Mouse (Mus musculus): ENCODE data around the gene Trip6. TPM values are rescaled to one million over a fixed set of nuclear protein-coding genes. Genes with fewer than 3 reads are reported as not detected.
A peak's percentile ranks its signal among the peaks of the same experiment; 100 is the strongest.

The Trip6 gene
- total and polyA plus RNA-seq, 3 experiments, result 0.86 to 3.9 (median 1.8) TPM

GRCm38 (mm10) chr5:137295712-137296111, 18.5 kb downstream of the Trip6 start:
- H3K9ac ChIP-seq (ENCODE audit: insufficient read depth, low read depth), result no peak overlapping the region
- H3K4me3 ChIP-seq (replicated peaks in 1 of 3; ENCODE audit: low read depth in 2 of 3, low read length in 2 of 3, poor library complexity in 1 of 3), result no peak overlapping the region
- H3K27me3 ChIP-seq (replicated peaks), result no peaks in the 10 kb centered on the region
- TF ChIP-seq NELFE (IDR thresholded peaks at IDR 0.05; ENCODE audit: low read depth, low read length) (no peak), ZMIZ1 (IDR thresholded peaks at IDR 0.05; ENCODE audit: low read depth, low read length) (no peak), TCF12 (IDR thresholded peaks at IDR 0.05; ENCODE audit: low read depth, low read length) (no peak), ETS1 (conservative IDR thresholded peaks at IDR 0.05; ENCODE audit: low read depth, low read length) (no peak), UBTF (IDR thresholded peaks at IDR 0.05; ENCODE audit: low read depth, low read length) (no peak), NRF1 (IDR thresholded peaks at IDR 0.05; ENCODE audit: low read depth, low read length) (no peak), MAFK (IDR thresholded peaks at IDR 0.05; ENCODE audit: insufficient replicate concordance, low read length) (no peak), JUND (conservative IDR thresholded peaks at IDR 0.05; ENCODE audit: low read depth, low read length) (no peak), KAT2A (IDR thresholded peaks at IDR 0.05; ENCODE audit: insufficient replicate concordance, low read length) (no peak), PAX5 (IDR thresholded peaks at IDR 0.05; ENCODE audit: low read length) (no peak), MYC (IDR thresholded peaks at IDR 0.05; ENCODE audit: low read depth, low read length) (no peak), ZNF384 (IDR thresholded peaks at IDR 0.05; ENCODE audit: low read depth, low read length) (no peak), CTCF (conservative IDR thresholded peaks at IDR 0.05 in 1 of 2, IDR thresholded peaks at IDR 0.05 in 1 of 2; ENCODE audit: low read depth in 2 of 2, low read length in 2 of 2) (no peak), RCOR1 (conservative IDR thresholded peaks at IDR 0.05; ENCODE audit: low read depth, low read length) (no peak), TBP (conservative IDR thresholded peaks at IDR 0.05; ENCODE audit: low read depth, low read length) (no peak), MEF2A (IDR thresholded peaks at IDR 0.05; ENCODE audit: borderline replicate concordance, low read depth, low read length) (no peak), MAX (IDR thresholded peaks at IDR 0.05; ENCODE audit: low read length) (no peak), BHLHE40 (IDR thresholded peaks at IDR 0.05; ENCODE audit: low read depth, low read length) (no peak), GABPA (IDR thresholded peaks at IDR 0.05; ENCODE audit: insufficient replicate concordance, low read depth, low read length) (no peak), CHD2 (IDR thresholded peaks at IDR 0.05; ENCODE audit: low read length) (no peak)
- in situ Hi-C loops (cut with MboI; ENCODE audit: low pct_ligation_motif_present, low pct_unique_long_range_greater_than_20kb, low sequenced_read_pairs) (no loop called here), dilution Hi-C loops (cut with MboI; ENCODE audit: extremely low pct_ligation_motif_present, extremely low pct_unique_long_range_greater_than_20kb, low sequenced_read_pairs) (no loop called here)
- H3K79me2 ChIP-seq (replicated peaks; ENCODE audit: control insufficient read depth, extremely low read depth, insufficient read depth, poor library complexity, severe bottlenecking), result no peaks in the 10 kb centered on the region; the same call in 1 of the 2 replicates
- H3K27ac ChIP-seq (ENCODE audit: insufficient read depth, low read depth), result no peak overlapping the region
- H3K9me3 ChIP-seq (replicated peaks; ENCODE audit: low read length), result no peaks in the 10 kb centered on the region
- peaks cover 6 to 21% of the 10 kb centered on the region in 2 experiments; a peak in 3 of 4 replicates for H3K4me1 ChIP-seq (ENCODE audit: control insufficient read depth in 1 of 2, insufficient read depth in 2 of 2)
- no peak for DNase-seq (ENCODE audit: extremely low read depth)
- H3K4me2 ChIP-seq (ENCODE audit: insufficient read depth, low read depth, poor library complexity, severe bottlenecking), result no peak overlapping the region
- H3K36me3 ChIP-seq (replicated peaks in 1 of 2; ENCODE audit: control insufficient read depth in 1 of 2, insufficient read depth in 1 of 2, low read length in 1 of 2), result peaks cover 59 to 61% of the 10 kb centered on the region in 2 experiments

- H3K36me3 ChIP-seq (replicated peaks in 1 of 2; ENCODE audit: control insufficient read depth in 1 of 2, insufficient read depth in 1 of 2, low read length in 1 of 2), result peaks cover 55 to 57% of the 10 kb centered on the region in 2 experiments
- H3K27ac ChIP-seq (ENCODE audit: insufficient read depth, low read depth), result no peak overlapping the region
- in situ Hi-C loops (cut with MboI; ENCODE audit: low pct_ligation_motif_present, low pct_unique_long_range_greater_than_20kb, low sequenced_read_pairs), result no loop called here
- H3K4me1 ChIP-seq (ENCODE audit: control insufficient read depth in 1 of 2, insufficient read depth in 2 of 2), result peaks cover 9 to 25% of the 10 kb centered on the region in 2 experiments; a peak in 3 of 4 replicates
- H3K27me3 ChIP-seq (replicated peaks), result peaks cover 1% of the 10 kb centered on the region
- H3K9ac ChIP-seq (ENCODE audit: insufficient read depth, low read depth), result no peak overlapping the region
- DNase-seq (ENCODE audit: extremely low read depth), result no peak
- H3K79me2 ChIP-seq (replicated peaks; ENCODE audit: control insufficient read depth, extremely low read depth, insufficient read depth, poor library complexity, severe bottlenecking), result no peaks in the 10 kb centered on the region
- H3K9me3 ChIP-seq (replicated peaks; ENCODE audit: low read length), result no peaks in the 10 kb centered on the region
- TF ChIP-seq ZNF384 (IDR thresholded peaks at IDR 0.05; ENCODE audit: low read depth, low read length) (no peak), CTCF (conservative IDR thresholded peaks at IDR 0.05 in 1 of 2, IDR thresholded peaks at IDR 0.05 in 1 of 2; ENCODE audit: low read depth in 2 of 2, low read length in 2 of 2) (no peak), JUND (conservative IDR thresholded peaks at IDR 0.05; ENCODE audit: low read depth, low read length) (no peak), PAX5 (IDR thresholded peaks at IDR 0.05; ENCODE audit: low read length) (no peak), TCF12 (IDR thresholded peaks at IDR 0.05; ENCODE audit: low read depth, low read length) (no peak), KAT2A (IDR thresholded peaks at IDR 0.05; ENCODE audit: insufficient replicate concordance, low read length) (no peak), EP300 (IDR thresholded peaks at IDR 0.05; ENCODE audit: low read length) (no peak), POLR2A (IDR thresholded peaks at IDR 0.05; ENCODE audit: low read depth, low read length) (no peak), BHLHE40 (IDR thresholded peaks at IDR 0.05; ENCODE audit: low read depth, low read length) (no peak)
- peak overlapping the region in 1 of 3 experiments; percentile 72 for H3K4me3 ChIP-seq (replicated peaks in 1 of 3; ENCODE audit: low read depth in 2 of 3, low read length in 2 of 3, poor library complexity in 1 of 3)
- no peak overlapping the region for H3K4me2 ChIP-seq (ENCODE audit: insufficient read depth, low read depth, poor library complexity, severe bottlenecking)
- dilution Hi-C loops (cut with MboI; ENCODE audit: extremely low pct_ligation_motif_present, extremely low pct_unique_long_range_greater_than_20kb, low sequenced_read_pairs), result no loop called here
Observed at GRCm38 (mm10) chr5:137295296-137295695, 18.9 kb downstream of the Trip6 start.
